Mouse (Mus musculus): ENCODE results near the gene Asap3. TPM values are rescaled to one million over a fixed set of nuclear protein-coding genes. Genes with fewer than 3 reads are reported as not detected.

Asap3 gene
- polyA plus RNA-seq, 1 experiment from 2014 or later, result 1.6 TPM

DNA sequence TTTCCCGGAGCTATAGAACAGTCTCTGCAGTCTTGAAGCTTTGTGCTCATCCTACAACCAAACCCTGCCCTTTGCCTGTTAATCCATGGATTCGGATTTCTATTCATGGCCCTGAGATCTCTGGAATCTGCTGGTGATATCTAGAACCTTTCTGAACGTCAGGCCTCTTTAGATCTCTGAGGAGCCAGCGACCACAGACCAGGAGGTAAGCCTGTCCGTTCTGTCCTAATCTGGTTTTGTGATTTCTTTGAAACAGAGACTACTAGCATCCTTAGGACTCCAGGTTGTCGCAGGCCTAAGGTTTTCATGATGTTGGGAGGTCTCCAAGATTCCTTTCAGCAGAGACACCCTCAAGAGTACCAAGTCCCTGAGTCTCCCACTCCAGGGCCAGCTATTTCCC lies 78.7 kb downstream of the Asap3 start:
- WGBS, result 14% methylated on average over 6 of the region's 6 CpGs
- peaks cover 16% of the 10 kb centered on the region for H3K27me3 ChIP-seq (replicated peaks; ENCODE audit: control insufficient read depth, insufficient read depth, low read length)
- peak; percentile 13; the same call in 1 of the 2 replicates for ATAC-seq
- peaks cover 29% of the 10 kb centered on the region for H3K4me1 ChIP-seq (ENCODE audit: control insufficient read depth, insufficient read depth, low read length)
- H3K27ac ChIP-seq (ENCODE audit: low read depth, low read length), result peak overlapping the region; percentile 95
- DNase-seq (ENCODE audit: low spot score), result no peak
- H3K4me2 ChIP-seq (ENCODE audit: low read length), result peak overlapping the region; percentile 91
- H3K9ac ChIP-seq (ENCODE audit: low read length), result peak overlapping the region; percentile 84
- H3K36me3 ChIP-seq (ENCODE audit: control insufficient read depth, insufficient read depth, low read length), result peaks cover 27% of the 10 kb centered on the region
- H3K9me3 ChIP-seq (replicated peaks; ENCODE audit: control insufficient read depth, low read length), result 0 out of 2 replicates have a peak, but pooled peaks cover 3% of the 10 kb centered on the region
- H3K4me3 ChIP-seq (ENCODE audit: low read depth, low read length), result peak overlapping the region; percentile 59

DNA sequence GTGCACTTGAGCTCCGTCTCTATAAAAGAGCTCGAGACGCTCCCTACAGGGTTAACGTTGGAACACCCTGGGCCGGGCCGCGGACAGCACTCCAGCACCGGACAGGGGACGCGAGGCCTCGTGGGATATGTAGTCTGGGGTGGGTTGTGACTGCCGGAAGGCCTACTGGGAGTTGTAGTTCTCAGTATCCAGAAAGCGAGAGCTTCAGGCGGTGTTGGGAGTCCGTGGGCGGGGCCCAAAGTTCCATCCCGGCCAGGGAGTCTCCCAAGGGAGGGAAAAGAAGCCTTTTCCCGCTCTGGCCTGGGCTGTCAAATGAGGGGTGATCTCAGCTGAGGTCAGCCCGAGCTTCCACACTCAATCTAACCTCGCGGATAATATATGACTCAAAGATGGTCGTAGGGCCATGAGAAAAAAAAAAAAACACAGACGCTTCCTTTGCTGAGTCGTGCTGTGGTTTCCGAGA lies 79.2 kb downstream of the Asap3 start:
- peaks cover 31% of the 10 kb centered on the region for H3K36me3 ChIP-seq (ENCODE audit: control insufficient read depth, insufficient read depth, low read length)
- H3K27ac ChIP-seq (ENCODE audit: low read depth, low read length), result peak overlapping the region; percentile 95
- ATAC-seq (peak; percentile 95), DNase-seq (ENCODE audit: low spot score) (peak; percentile 98)
- H3K9me3 ChIP-seq (replicated peaks; ENCODE audit: control insufficient read depth, low read length), result 0 out of 2 replicates have a peak, but pooled peaks cover 3% of the 10 kb centered on the region
- H3K4me1 ChIP-seq (ENCODE audit: control insufficient read depth, insufficient read depth, low read length), result peaks cover 32% of the 10 kb centered on the region
- peak overlapping the region; percentile 84 for H3K9ac ChIP-seq (ENCODE audit: low read length)
- peak overlapping the region; percentile 59 for H3K4me3 ChIP-seq (ENCODE audit: low read depth, low read length)
- 0% methylated on average over 24 of the region's 25 CpGs for WGBS
- peaks cover 17% of the 10 kb centered on the region for H3K27me3 ChIP-seq (replicated peaks; ENCODE audit: control insufficient read depth, insufficient read depth, low read length)
- H3K4me2 ChIP-seq (ENCODE audit: low read length), result peak overlapping the region; percentile 91

DNA sequence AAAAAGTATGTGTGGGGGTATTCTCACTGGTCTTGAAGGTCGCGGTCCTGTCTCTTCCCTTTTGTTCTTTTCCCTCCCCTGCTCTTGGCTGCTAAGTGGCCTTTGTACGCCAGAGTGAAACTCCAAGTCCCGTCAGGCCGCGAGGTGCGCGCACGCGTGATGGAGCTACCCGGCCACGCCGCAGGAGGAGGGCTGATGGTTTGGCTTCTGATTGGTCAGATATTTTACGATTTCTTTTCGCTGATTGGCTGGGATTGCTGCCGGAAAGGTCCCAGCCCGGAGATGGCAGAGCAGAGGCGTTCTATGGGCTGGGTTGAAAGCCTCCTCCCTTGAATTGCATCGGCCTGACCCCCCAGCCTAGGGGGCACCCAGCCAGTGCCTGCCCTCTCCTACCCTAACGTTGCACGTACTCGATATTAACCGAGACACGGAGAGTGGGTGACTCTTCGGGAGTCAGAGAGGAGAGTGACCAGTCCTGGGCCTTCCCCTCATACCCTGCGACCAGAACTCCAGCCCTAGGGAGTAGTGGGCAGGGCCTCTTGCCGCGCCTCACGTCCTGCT lies 79.7 kb downstream of the Asap3 start:
- H3K4me2 ChIP-seq (ENCODE audit: low read length), result peak overlapping the region; percentile 91
- peaks cover 37% of the 10 kb centered on the region for H3K36me3 ChIP-seq (ENCODE audit: control insufficient read depth, insufficient read depth, low read length)
- H3K4me3 ChIP-seq (ENCODE audit: low read depth, low read length), result peak overlapping the region; percentile 59
- H3K4me1 ChIP-seq (ENCODE audit: control insufficient read depth, insufficient read depth, low read length), result peaks cover 35% of the 10 kb centered on the region
- under 1% methylated on average over 29 of the region's 29 CpGs for WGBS
- peak; percentile 86 for ATAC-seq
- H3K9me3 ChIP-seq (replicated peaks; ENCODE audit: control insufficient read depth, low read length), result 0 out of 2 replicates have a peak, but pooled peaks cover 3% of the 10 kb centered on the region
- H3K27me3 ChIP-seq (replicated peaks; ENCODE audit: control insufficient read depth, insufficient read depth, low read length), result peaks cover 17% of the 10 kb centered on the region
- H3K9ac ChIP-seq (ENCODE audit: low read length), result peak overlapping the region; percentile 84
- H3K27ac ChIP-seq (ENCODE audit: low read depth, low read length), result peak overlapping the region; percentile 95
- peak; percentile 99 for DNase-seq (ENCODE audit: low spot score)

DNA sequence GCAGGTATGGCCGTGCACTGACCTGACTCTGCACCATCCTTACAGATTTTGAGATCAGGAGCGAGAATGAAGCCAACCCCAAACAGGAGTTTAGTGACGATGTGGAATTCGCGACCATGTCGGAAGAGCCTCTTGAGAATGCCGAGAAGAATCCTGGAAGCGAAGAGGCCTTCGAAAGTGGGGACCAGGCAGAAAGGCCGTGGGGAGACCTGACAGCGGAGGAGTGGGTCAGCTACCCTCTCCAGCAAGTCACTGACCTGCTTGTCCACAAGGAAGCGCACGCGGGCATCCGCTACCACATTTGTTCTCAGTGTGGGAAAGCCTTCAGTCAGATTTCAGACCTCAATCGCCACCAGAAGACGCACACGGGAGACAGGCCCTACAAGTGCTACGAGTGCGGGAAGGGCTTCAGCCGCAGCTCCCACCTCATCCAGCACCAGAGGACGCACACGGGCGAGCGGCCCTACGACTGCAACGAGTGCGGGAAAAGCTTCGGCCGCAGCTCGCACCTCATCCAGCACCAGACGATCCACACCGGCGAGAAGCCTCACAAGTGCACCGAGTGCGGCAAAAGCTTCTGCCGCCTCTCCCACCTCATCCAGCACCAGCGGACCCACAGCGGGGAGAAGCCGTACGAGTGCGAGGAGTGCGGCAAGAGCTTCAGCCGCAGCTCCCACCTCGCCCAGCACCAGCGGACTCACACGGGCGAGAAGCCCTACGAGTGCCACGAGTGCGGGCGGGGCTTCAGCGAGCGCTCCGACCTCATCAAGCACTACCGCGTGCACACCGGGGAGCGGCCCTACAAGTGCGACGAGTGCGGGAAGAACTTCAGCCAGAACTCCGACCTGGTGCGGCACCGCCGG lies 84.0 kb downstream of the Asap3 start:
- peak overlapping the region; percentile 40 for H3K9ac ChIP-seq (ENCODE audit: low read length)
- DNase-seq (ENCODE audit: low spot score) (peak; percentile 17), ATAC-seq (no peak)
- H3K4me2 ChIP-seq (ENCODE audit: low read length), result peak overlapping the region; percentile 25
- H3K27me3 ChIP-seq (replicated peaks; ENCODE audit: control insufficient read depth, insufficient read depth, low read length), result peaks cover 17% of the 10 kb centered on the region
- H3K4me3 ChIP-seq (ENCODE audit: low read depth, low read length), result no peak overlapping the region
- WGBS, result 33% methylated on average over 66 of the region's 66 CpGs
- 0 out of 2 replicates have a peak, but pooled peaks cover 3% of the 10 kb centered on the region for H3K9me3 ChIP-seq (replicated peaks; ENCODE audit: control insufficient read depth, low read length)
- no peak overlapping the region for H3K27ac ChIP-seq (ENCODE audit: low read depth, low read length)
- peaks cover 16% of the 10 kb centered on the region for H3K4me1 ChIP-seq (ENCODE audit: control insufficient read depth, insufficient read depth, low read length)
- peaks cover 78% of the 10 kb centered on the region for H3K36me3 ChIP-seq (ENCODE audit: control insufficient read depth, insufficient read depth, low read length)

DNA sequence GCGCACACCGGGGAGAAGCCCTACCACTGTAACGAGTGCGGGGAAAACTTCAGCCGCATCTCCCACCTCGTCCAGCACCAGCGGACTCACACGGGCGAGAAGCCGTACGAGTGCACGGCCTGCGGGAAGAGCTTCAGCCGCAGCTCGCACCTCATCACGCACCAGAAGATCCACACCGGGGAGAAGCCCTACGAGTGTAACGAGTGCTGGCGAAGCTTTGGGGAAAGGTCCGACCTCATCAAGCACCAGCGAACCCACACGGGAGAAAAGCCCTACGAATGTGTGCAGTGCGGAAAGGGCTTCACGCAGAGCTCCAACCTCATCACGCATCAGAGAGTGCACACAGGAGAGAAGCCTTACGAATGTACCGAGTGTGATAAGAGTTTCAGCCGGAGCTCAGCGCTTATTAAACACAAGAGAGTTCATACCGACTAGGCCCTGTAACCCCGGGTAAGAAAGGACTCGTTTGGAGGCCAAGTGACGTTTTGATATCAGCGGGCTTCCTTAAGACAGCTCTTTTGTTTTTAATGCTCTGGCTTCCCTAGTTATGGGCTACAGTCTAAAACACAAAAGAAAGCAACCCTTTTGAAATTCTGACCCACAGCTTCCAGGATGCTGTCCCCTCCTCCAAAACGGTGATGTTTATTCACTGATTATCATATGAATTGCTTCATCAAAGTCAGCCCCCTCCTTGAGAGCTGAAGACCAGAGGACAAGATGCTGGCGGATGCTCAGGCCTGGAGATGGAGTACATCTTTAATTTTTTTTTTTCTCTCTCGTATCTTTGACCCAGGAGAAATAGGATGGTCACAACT lies 84.8 kb downstream of the Asap3 start:
- peak; percentile 16 for DNase-seq (ENCODE audit: low spot score)
- 31% methylated on average over 39 of the region's 39 CpGs for WGBS
- no peak overlapping the region for H3K4me3 ChIP-seq (ENCODE audit: low read depth, low read length)
- H3K9ac ChIP-seq (ENCODE audit: low read length), result peak overlapping the region; percentile 40
- H3K4me2 ChIP-seq (ENCODE audit: low read length), result peak overlapping the region; percentile 25
- H3K4me1 ChIP-seq (ENCODE audit: control insufficient read depth, insufficient read depth, low read length), result peaks cover 16% of the 10 kb centered on the region
- H3K27me3 ChIP-seq (replicated peaks; ENCODE audit: control insufficient read depth, insufficient read depth, low read length), result peaks cover 17% of the 10 kb centered on the region
- no peak for ATAC-seq
- no peak overlapping the region; the same call in 1 of the 2 replicates for H3K27ac ChIP-seq (ENCODE audit: low read depth, low read length)
- 0 out of 2 replicates have a peak, but pooled peaks cover 3% of the 10 kb centered on the region for H3K9me3 ChIP-seq (replicated peaks; ENCODE audit: control insufficient read depth, low read length)
- peaks cover 81% of the 10 kb centered on the region for H3K36me3 ChIP-seq (ENCODE audit: control insufficient read depth, insufficient read depth, low read length)

DNA sequence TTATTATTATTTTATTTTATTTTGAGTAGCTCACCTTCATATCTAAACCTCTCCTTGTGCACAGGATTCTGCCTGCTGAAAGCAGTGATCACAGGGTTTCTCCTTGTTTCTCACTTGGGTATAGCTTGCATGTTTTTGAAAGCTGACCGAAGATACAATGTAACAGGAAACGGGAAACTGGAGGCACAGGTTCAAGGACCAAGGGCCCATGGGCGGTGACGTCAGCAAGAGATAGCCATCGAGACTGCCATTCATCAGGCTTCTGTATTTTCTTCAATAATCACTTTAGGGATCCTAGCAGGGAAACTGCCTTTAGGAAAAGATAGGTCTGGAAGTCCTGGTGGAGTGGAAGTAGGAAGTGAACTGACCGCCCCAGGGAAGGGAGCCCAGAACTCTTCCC lies 85.5 kb downstream of the Asap3 start:
- Histone ChIP-seq H3K27ac (ENCODE audit: low read depth, low read length) (no peak overlapping the region), H3K4me1 (ENCODE audit: control insufficient read depth, insufficient read depth, low read length) (peaks cover 13% of the 10 kb centered on the region), H3K27me3 (replicated peaks; ENCODE audit: control insufficient read depth, insufficient read depth, low read length) (peaks cover 17% of the 10 kb centered on the region), H3K36me3 (ENCODE audit: control insufficient read depth, insufficient read depth, low read length) (peaks cover 85% of the 10 kb centered on the region), H3K9me3 (replicated peaks; ENCODE audit: control insufficient read depth, low read length) (0 out of 2 replicates have a peak, but pooled peaks cover 3% of the 10 kb centered on the region), H3K4me2 (ENCODE audit: low read length) (no peak overlapping the region), H3K4me3 (ENCODE audit: low read depth, low read length) (no peak overlapping the region), H3K9ac (ENCODE audit: low read length) (no peak overlapping the region)
- WGBS, result 93% methylated on average over 6 of the region's 6 CpGs
- ATAC-seq (no peak), DNase-seq (ENCODE audit: low spot score) (no peak)

Other genes starting within 250 kb of the Asap3 start
- gene Gale, start 242.6 kb upstream of the Asap3 start, polyA plus RNA-seq (2014; fragmentation: Nextera tagmentation; extraction: Ambion mirVana), result 32.9 and 35.7 TPM in 2 replicates
- 163 and 168 TPM in 2 replicates for gene Lypla2, start 233.7 kb upstream of the Asap3 start, polyA plus RNA-seq (2014; fragmentation: Nextera tagmentation; extraction: Ambion mirVana)
- gene Pithd1, start 219.1 kb upstream of the Asap3 start, polyA plus RNA-seq (2014; fragmentation: Nextera tagmentation; extraction: Ambion mirVana), result 56.1 and 58.0 TPM in 2 replicates
- gene Eloa, start 184.6 kb upstream of the Asap3 start, polyA plus RNA-seq (2014; fragmentation: Nextera tagmentation; extraction: Ambion mirVana), result 33.7 and 38.1 TPM in 2 replicates
- gene Rpl11, start 152.9 kb upstream of the Asap3 start, polyA plus RNA-seq (2014; fragmentation: Nextera tagmentation; extraction: Ambion mirVana), result 331 and 459 TPM in 2 replicates
- 117 and 118 TPM in 2 replicates for gene Id3, start 62.9 kb upstream of the Asap3 start, polyA plus RNA-seq (2014; fragmentation: Nextera tagmentation; extraction: Ambion mirVana)
- 4.5 and 5.5 TPM in 2 replicates for gene E2f2, start 34.0 kb upstream of the Asap3 start, polyA plus RNA-seq (2014; fragmentation: Nextera tagmentation; extraction: Ambion mirVana)
- 0.60 and 1.2 TPM in 2 replicates for gene Tcea3, start 41.4 kb downstream of the Asap3 start, polyA plus RNA-seq (2014; fragmentation: Nextera tagmentation; extraction: Ambion mirVana)
- 34.4 and 39.7 TPM in 2 replicates for gene Zfp46, start 78.3 kb downstream of the Asap3 start, polyA plus RNA-seq (2014; fragmentation: Nextera tagmentation; extraction: Ambion mirVana)
- 195 and 201 TPM in 2 replicates for gene Hnrnpr, start 104.6 kb downstream of the Asap3 start, polyA plus RNA-seq (2014; fragmentation: Nextera tagmentation; extraction: Ambion mirVana)
- 0.59 and 0.84 TPM in 2 replicates for gene Htr1d, start 217.2 kb downstream of the Asap3 start, polyA plus RNA-seq (2014; fragmentation: Nextera tagmentation; extraction: Ambion mirVana)

Data from forebrain, embryonic 14.5 days (tissue).